Mouse (Mus musculus) frontal cortex, adult (tissue): ENCODE data around the gene Gabbr2.

ENCODE experiments used
- ATAC-seq: cut with Nextera tagmentation; 2 replicates; pipeline ENCODE4 v1.9.2; 2017; ENCODE audit warnings: mild to moderate bottlenecking, moderate library complexity, mixed read lengths; ENCODE audit not compliant: low TSS enrichment

Gabbr2 gene

DNA sequence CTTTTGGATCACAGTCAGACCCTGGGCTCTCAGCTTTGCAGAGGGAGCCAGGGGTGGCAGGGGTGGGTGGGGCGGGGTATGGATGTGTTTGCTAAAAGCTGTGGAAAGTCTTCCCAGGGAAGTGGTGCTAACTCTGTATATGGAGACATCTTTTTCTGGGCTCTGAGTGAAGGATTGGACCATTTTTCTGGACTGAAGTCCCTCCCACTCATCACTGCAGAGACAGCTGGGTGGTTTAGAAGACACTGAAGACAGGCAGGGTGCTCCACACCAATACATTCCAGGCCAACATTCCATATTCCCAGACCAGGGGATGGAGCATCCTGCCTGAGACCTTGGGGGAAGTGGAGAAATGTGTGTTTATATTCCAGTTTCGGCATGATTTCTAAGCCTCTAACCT lies 125.6 kb downstream of the Gabbr2 start:
- ATAC-seq, result peak; percentile 47

DNA sequence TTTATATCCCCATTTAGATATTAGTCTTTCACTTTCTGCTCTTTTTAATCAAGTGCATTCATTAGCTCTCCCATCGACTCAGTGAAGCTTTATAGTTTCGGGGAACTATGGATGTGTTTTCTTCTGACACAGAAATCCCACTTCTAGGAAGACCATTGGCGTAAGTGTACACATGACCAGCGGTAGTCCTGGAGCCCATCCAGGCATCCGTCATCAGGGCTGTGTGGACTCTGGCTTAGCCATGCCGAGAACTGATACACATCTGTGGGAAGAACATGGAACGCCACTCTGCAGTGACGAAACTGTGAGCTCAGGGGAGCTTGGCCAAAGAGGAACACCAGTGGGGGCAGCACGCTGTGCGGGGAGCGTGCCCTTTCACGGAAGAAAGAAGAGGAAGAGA lies 128.0 kb downstream of the Gabbr2 start:
- ATAC-seq, result no peak

DNA sequence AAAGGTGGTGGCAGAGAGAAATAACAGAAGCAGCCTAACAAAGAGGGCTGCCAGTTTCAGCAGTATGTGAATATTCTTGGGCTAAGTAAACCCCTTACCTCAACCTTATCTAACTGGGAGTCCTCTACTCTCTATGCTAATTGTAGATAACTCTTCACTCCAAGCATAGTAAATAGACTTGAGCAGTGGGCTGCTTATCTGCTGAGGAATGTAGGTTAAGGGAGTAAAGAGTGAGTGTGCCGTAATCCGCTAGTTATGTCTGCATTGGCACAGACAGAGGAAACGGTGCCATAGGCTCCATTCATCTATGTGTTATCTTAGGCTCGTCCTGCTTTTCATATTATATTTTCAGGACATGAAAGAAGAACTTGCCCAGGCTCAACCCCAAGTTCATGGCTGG lies 129.0 kb downstream of the Gabbr2 start:
- ATAC-seq, result no peak

DNA sequence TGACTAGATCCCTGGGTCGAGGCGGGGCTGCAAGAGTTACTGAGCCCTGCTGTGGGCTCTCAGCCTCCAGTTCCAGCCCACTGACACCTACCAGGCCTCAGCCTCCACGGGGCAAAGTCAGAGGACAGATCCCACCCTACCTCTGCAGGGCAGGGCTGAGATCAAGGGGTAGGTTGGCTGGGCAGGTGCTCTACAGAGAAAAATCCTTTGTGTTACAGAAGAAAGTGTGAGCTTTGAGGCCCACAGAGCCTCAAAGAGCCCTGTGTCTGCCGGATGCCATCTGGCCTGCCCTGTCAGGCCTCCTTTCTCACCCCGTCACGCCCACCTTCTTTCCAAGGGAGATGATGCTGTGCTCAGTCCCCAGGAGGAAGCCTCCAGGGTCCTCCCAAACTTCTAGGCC lies 131.1 kb downstream of the Gabbr2 start:
- no peak for ATAC-seq

DNA sequence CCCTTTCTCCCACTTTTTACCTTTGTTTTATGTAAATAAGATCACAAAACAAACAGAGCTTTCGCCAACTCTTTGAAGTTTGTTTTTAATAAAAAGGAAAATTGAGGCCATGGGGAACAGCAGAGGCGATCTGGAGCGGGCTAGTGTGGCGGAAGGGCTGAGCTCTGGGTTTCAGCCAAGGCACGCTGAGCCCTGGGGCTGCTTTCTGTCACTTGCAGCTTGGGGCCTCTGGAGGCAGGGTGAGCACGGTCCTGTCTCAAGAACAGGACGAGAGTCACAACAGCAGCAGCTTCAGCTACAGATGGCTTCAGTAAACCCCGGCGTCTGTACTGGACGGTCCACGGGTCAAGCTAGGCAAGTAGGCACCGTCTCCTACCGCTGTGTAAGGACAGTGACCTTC lies 132.8 kb downstream of the Gabbr2 start:
- peak; percentile 58 for ATAC-seq

DNA sequence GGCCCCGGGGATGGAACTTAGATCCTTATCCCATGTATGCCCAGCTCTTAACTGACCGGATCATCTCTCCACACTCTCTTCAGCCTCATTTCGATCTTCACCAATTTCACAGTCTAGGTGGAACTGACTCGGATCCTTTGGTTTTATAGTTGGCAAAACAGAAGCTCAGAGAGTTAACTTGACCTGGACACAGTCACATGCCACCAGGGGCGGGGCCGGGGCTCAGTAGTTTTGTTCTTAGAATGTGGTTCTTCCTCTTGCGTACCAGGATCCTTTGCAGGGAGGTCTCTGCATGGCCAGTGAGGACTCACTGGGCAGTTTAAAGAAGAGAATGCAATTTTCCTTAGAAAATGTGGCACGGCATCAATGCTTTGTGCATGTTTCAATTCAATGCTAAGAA lies 135.5 kb downstream of the Gabbr2 start:
- ATAC-seq, result no peak

DNA sequence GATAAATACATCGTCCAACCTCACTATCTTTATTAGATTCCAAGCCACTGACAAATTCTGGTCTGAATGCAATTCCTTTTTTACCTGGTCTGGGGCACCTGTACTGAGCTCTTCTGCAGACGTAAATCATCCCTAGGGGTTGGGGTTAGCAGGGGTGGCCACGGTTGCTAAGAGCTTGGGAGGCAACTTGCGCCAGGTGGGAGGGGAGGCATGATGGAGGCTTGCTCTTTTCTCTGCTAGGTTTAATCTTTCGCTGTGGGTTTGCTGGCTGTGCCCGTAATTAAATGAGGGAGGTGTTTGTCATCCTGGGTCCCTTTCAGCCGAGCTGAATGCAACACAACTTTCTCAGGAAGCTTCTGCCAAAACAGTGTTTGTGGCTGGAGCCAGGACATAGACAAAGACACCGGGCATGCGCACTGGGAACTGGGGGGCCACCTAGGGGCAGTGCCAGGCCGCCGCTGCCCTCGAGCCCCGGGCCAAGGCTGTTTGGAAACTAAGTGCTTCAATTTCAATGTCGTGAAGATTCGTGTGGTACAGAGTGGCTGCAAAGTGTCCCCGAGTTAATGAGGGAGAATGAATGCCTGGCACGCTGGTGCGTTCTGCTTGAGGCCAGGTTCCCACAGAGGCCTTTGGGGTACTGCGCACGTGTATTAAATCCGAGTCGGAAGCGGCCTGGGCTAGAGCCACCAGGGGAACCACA lies 136.8 kb downstream of the Gabbr2 start:
- ATAC-seq, result peak; percentile 42; the same call in 1 of the 2 replicates

DNA sequence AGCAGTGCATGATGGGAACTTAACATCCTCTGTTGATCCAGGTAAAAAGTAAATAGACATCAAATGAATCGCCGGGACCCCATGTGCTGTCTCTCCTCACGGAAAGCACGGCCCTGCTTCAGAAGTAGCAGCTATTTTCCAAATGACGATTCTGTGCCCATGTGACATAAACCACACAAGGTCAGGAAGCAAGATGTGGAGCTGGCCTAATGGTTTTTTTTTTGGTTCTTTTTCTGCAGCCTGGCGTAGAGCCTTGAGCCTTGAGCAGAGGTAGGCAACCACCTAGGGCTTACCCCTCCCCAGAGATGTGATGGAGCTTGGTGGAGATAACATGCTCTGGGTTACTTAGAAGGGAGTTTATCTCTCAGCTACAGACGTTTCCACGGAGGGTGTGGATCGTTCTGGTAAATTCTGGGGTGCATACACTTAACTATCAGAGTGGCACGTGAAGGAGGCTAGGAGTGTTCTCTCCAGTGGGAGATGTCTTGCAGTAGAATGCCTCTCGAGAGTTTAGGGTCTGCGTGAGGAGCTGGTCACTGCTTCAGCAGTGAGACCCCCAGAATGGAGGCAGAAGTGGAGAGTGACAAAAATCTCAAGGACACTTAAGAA lies 137.7 kb downstream of the Gabbr2 start:
- ATAC-seq, result no peak

DNA sequence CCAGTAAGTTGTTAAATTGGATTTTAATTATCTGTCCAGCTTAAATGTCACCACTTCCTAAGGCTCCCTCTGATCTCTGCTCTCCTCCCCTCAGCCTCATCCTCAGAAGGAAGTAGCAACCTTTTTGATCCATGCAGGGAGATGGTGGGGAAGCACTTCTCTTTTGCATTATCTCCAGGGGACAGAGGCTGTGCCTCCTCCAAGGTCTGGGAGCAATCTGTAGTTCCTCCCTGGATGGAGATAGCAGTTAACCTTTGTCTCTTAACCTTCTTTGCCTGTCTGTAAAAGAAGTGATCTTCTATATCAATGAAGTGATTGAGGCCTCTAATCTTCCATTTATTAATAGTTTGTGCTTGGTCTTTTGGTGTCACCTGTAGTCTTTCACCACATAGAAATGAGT lies 143.9 kb downstream of the Gabbr2 start:
- no peak for ATAC-seq

DNA sequence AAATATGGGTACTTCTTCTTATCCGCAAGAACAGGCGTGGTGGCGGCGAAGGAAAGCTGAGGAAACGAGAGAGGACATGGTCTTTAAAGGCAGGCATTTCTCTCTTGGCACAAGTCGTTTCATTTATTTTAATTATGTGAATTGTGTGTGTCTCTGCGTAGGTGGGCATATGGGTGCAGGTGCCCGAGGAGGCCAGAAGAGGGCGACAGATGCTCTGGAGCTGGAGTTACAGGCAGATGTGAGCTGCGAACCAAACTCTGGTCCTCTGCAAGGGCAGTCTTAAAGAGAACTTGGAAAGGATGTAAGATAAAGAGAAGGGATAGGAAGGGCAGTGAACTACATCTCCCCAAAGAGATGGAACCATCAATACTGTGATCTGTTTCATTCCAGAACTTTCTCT lies 145.3 kb downstream of the Gabbr2 start:
- ATAC-seq, result no peak

DNA sequence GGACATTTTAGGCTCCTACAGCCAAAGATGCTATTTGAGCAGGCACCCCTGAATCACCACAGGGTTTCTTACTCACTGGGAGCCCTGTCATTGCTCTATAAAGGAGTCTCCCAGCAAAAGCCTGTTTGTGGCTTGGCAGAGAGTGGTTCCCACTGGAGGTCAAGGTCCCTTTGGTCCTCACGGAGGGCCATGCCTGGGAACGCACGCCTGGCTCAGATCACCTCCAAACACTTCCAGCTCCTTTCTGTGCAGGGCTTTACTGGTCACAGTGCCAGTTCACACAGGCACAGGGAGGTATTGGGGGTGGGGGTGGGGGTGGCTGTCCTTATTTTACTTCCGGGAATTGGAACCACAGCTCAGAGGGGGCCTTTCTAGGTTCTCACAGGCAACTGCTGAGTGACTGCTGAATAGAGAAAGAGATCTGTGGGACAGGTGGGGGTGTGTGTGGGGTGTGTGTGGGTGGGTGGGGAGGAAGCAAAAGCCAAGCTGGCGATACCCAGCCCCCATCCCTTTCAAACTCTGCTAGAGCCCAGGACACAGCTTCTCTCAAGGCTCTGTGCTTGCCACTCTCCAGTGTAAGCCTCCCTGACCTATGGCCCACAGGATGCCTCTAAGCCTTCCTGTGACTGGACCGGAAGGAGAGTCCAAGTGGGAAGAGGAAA lies 146.6 kb downstream of the Gabbr2 start:
- peak; percentile 22 for ATAC-seq

DNA sequence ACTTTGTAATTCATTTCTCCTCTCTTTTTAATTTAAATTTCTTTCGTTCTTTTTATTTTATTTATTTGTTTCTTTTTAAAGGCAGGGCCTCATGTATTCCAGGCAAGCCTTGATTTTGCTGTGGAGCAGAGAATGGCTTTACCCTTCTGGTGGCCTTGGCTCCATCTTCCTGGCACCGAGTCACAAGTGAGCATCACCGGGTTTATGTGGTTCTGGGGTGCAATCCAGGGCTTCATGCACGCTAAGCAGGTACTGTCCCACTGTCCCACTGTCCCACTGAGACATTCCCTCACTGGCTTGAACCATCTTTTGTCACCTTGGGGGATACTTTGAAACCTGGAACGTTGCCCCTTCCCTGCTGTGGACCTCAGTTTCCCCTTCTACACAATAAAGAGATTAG lies 147.1 kb downstream of the Gabbr2 start:
- no peak for ATAC-seq

DNA sequence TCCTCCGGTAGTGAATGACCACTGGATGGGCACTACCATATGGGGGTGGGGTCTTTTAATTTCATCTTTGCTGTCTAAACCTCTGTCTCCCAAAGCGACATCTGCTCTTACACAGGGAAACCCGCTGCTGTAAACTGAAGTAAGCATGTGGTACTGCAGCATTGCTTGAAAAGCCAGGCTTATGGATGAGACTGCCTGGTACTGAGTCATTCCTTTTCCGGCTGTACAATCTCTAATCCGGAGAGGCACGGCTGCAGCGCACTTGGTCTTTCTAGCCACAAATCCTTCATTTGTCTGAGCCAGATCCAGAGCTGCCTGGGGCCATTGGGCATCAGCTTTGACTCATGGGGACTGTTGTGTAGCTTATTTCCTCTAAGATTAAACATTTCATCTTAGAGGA lies 149.1 kb downstream of the Gabbr2 start:
- ATAC-seq, result peak; percentile 50; the same call in 1 of the 2 replicates

DNA sequence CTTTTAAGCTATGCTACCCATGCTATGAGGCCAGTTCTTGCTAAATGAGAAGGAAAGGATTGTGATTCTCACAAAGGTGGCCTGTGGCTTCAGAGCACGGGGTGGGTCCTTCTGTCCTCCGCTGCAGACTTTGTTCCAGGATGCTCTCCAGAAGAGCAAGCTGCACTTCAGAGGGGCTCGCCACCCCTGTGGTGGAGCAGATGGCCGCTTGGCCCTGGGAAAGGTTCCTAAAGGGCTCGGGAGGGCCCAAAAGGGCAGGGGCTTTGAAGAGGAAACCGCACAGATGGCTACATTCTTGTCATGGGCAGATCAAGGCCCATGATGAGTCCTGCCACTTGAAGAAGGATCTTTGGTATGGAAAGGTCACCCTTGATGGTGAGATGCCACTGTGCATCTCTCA lies 151.5 kb downstream of the Gabbr2 start:
- no peak for ATAC-seq

DNA sequence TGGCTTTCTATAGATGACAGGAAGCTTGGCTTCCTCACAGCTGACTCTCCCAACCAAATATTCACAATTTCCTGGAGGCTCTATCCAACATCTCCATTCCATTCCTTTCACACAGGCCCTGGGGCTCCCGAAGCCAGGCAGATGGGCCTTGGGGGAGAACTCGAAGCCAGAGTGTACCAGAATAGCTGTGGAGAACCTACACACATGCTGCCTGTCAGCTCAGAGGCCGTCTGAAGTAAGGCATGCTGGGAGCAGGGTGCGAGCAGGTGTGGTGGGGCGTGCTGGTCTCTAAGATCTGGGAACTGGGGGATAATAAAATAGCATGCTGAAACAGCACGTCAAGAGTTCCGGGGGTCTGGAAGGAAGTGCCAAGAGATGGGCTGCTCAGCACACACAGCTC lies 154.3 kb downstream of the Gabbr2 start:
- peak; percentile 76 for ATAC-seq

DNA sequence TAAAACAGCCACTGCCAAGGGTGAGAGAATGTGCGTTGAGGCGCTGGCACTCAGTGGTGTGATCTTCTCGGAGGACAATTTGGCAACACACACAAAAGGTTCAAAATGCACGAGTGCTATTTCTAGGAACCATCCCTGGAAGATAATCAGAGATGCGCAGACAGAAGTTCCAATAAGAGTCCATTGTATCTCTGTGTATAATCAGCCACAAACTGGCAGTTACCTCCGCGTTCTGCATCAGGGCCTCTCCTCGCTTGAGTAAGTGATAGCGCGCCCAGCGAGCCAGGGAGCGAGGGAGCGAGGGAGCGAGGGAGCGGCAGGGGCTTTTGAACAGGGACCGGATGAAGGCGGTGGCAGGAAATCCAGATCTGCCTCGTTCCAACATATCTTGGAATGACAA lies 155.6 kb downstream of the Gabbr2 start:
- 0 out of 2 replicates have a peak, but pooled peaks have one; percentile 16 for ATAC-seq

DNA sequence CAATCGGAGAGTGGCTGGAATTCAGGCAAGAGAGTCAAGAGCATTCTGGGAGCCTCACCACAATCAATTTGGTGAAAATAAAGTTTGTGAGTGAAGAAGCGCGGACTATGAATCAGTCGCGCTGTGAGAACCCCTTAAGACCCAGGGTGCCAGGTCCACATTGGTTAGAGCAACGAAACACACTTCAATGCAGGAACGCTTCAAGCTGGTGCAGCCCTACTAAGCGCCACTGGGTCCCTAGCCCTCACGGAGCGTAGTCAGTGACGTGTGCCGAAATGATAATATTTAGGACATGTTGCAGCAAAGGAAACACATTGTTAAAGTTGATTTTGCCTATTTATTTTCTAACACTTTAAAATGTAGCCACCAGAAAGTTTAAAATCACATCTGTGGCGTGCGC lies 156.6 kb downstream of the Gabbr2 start:
- no peak for ATAC-seq

DNA sequence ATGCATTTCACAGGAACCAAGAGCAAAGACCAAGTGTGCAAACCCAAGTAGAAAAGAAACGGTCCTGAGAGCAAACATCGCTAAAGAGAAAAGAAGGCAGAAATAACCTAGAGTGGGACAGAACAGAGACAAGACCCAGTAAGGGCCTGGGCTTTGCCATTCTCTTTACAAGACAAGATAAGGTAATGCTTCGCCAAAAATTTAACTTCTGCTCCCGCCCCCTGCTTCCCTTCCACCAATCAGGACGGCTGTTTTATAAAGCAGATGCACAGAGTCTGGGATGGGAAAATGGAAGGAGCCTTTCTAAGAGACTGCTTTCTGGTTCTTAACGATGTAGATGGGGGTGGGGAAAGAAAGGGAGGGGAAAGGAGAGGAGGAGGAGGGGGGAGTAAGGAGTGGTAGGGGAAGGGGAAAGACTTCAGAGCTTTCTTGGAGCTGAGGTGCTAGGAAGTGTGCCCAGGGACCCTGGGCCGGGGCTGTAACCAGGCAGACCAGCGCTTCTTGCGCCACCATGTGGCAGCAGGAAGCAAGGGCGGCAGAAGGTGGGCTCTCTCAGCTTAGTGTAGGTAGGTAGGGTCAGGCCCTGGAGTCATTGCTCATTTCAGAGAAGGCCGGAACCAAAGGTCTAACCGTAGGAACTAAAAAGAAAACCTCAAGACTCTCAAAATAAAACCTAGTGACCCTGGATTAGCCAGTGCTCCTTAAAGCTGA lies 158.7 kb downstream of the Gabbr2 start:
- 0 out of 2 replicates have a peak, but pooled peaks have one; percentile 17 for ATAC-seq

DNA sequence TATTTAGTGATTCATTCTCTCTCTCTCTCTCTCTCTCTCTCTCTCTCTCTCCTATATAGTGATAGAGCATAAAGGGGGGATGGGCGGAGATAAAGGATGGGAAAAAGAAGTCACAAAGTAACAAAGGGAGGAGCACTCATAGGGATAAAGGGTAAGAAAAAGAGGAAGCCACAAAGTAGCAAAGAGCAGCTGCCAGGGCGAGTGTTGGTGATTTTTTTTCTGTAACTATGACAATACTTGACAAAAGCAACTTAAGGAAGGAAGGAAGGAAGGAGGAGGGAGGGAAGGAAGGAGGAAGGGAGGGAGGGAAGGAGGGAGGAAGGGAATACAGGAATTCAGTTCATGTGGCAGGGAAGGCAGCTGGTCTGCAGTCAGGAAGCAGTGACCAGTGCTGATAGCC lies 162.0 kb downstream of the Gabbr2 start:
- ATAC-seq, result no peak

DNA sequence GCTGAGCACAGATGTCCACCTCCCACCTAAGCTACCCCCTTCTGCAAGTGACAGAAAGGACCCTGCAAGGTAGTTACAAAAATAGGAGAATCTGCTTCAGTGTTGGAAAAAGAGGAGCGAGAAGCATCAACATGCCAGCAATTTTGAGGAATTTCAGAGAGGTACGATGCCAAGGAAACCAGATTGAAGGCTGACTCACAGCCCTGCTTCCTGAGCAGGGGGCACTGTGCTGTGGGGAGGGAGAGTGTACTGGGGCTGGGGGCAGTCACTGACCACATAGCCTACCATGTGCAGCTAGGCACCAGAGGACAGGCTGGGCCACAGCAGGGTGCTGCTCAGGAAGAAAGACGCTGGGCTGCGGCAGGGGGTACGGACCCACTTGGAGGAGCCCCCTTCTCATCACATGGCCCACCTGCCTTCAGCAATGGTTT lies 163.5 kb downstream of the Gabbr2 start:
- ATAC-seq, result peak; percentile 48

DNA sequence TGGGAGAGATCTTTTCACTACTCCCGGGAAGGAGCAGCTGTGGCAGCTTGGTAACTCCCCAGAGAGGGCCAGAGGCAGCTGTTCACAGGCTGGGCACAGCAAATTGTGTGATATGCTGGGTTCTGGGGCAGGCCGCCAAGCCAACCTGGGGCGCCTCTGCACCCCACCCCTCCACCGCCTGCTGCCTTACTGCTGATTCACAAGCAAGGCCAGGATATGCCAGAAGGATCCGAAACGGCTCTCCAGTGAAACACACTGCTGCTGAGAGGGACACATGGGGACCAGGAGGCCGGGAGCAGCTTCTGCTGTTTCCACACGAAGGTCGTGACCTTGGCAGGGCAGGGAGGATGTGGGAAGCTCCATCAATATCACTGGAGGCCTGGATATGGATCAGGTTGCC lies 164.2 kb downstream of the Gabbr2 start:
- ATAC-seq, result peak; percentile 47

DNA sequence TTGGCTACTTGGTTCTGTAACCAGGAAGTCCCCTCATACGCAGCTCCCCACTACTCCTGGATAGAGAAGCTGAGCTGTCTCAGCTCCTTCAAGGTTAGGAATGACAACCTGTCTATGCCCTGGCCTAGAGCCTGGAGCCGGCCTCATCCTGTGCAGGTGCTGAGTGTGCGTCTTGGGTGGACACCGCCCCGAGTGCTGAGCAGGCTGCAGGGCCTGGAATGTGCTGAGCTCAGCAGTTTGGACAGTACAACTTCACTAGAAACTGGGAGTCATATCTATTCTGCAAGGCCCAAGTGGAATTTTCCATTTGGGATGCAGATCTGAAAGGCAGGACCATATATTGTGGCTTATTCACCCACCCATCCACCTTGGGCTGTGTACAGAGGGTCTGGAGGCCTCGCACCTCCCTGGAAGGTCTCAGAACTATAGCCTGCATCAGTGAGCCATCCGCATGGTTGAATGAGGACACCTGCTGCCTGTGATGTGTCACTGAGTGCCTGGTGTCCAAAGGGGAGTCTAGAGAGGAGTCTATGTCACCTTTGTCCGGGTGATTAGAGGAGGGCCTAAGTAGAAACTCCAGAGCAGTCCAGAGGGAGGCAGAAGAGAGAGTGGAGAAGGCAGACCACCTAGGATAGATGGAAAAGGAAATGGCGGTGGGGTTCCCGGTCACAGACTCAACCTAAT lies 165.7 kb downstream of the Gabbr2 start:
- ATAC-seq, result no peak
